Mouse (Mus musculus): Measurements from ENCODE around the gene Bad. TPM values are rescaled to one million over a fixed set of nuclear protein-coding genes. Genes with fewer than 3 reads are reported as not detected.

Gene Bad
- total and polyA plus RNA-seq, 2 experiments from 2014 or later: 56.5 to 95.3 TPM

- peaks cover 28% of the 10 kb centered on the region for H3K27me3 ChIP-seq (ENCODE audit: insufficient read depth, low read length)
- ATAC-seq (peak; percentile 4), DNase-seq (peak; percentile 38)
- H3K36me3 ChIP-seq (ENCODE audit: insufficient read depth): peaks cover 4% of the 10 kb centered on the region; the same call in 1 of the 2 replicates
- peak overlapping the region; percentile 85 for H3K27ac ChIP-seq (ENCODE audit: low read depth, low read length)
- peak; percentile 42 for TF ChIP-seq CTCF (IDR thresholded peaks at IDR 0.05; ENCODE audit: low read depth)
- H3K4me1 ChIP-seq (ENCODE audit: insufficient read depth): peaks cover 10% of the 10 kb centered on the region
- H3K9me3 ChIP-seq (ENCODE audit: low read length): no peaks in the 10 kb centered on the region
- H3K4me2 ChIP-seq (ENCODE audit: low read depth): peak overlapping the region; percentile 88
- H3K9ac ChIP-seq: peak overlapping the region; percentile 84
- WGBS: 1% methylated on average over 35 of the region's 48 CpGs
- H3K4me3 ChIP-seq (ENCODE audit: low read depth, low read length): peak overlapping the region; percentile 98
Measured at GRCm38 (mm10) chr19:6920741-6921636, 20.7 kb upstream of the Bad start.

GRCm38 (mm10) chr19:6921647-6922567 is 19.8 kb upstream of the Bad start, which contains the start of gene Esrra:
Esrra (minus strand) TSS chr19:6921813.
- under 1% methylated on average over 66 of the region's 66 CpGs for WGBS
- Histone ChIP-seq H3K4me2 (ENCODE audit: low read depth) (peak within 1 kb of the TSS; percentile 88), H3K4me3 (ENCODE audit: low read depth, low read length) (peak within 1 kb of the TSS; percentile 98), H3K9ac (peak within 1 kb of the TSS; percentile 84), H3K36me3 (ENCODE audit: insufficient read depth) (peaks cover 4% of the 10 kb centered on the region; the same call in 1 of the 2 replicates), H3K27ac (ENCODE audit: low read depth, low read length) (peak within 1 kb of the TSS; percentile 85), H3K9me3 (ENCODE audit: low read length) (no peaks in the 10 kb centered on the region), H3K27me3 (ENCODE audit: insufficient read depth, low read length) (peaks cover 37% of the 10 kb centered on the region), H3K4me1 (ENCODE audit: insufficient read depth) (peaks cover 10% of the 10 kb centered on the region)
- DNase-seq (peak; percentile 99), ATAC-seq (peak; percentile 97)
- no peak; the same call in 1 of the 2 replicates for TF ChIP-seq CTCF (IDR thresholded peaks at IDR 0.05; ENCODE audit: low read depth)

DNA sequence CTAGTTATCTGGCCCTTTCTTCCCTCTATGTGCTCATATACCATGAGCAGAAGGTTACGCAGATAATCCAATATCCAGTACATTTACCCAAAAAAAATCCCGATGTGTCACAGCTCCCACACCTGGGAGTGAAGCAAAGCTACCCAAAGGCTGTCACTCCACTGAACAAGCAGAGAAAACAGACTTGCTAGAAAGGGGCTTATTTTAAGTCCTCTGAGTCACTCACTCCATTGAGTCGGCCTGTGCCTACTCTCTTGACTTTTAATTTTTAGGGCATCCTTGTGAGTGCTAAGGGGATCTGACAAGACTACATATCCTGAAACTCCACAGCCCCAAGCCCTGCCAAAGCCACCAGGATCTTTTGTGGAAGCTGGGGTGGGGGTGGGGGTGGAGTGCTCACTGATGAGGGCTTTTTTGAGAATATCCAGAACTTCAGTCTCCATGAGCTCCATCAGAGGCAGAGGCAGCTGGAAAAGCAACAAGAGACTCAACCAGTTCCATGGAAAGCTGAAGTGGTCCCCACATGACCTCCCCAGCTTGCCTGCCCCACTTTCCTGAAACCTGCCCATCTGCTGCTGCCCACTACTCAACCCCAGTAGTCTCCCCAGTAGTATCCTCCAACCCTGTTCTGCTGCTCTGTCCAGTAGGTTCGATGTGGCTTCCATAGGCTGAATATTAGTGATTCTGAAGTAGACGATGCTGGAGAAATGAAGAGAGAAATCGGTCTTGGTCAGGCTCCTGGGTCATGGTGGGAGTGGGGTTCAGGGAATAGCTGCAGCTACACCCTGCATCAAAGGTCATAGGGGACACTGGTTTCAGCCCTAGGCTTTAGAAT is 18.5 kb upstream of the Bad start:
- no peak for TF ChIP-seq CTCF (IDR thresholded peaks at IDR 0.05; ENCODE audit: low read depth)
- Histone ChIP-seq H3K4me1 (ENCODE audit: insufficient read depth) (peaks cover 10% of the 10 kb centered on the region), H3K4me2 (ENCODE audit: low read depth) (no peak overlapping the region), H3K9me3 (ENCODE audit: low read length) (no peaks in the 10 kb centered on the region), H3K36me3 (ENCODE audit: insufficient read depth) (peaks cover 4% of the 10 kb centered on the region; the same call in 1 of the 2 replicates), H3K27me3 (ENCODE audit: insufficient read depth, low read length) (peaks cover 49% of the 10 kb centered on the region), H3K27ac (ENCODE audit: low read depth, low read length) (no peak overlapping the region), H3K4me3 (ENCODE audit: low read depth, low read length) (no peak overlapping the region), H3K9ac (no peak overlapping the region)
- 64% methylated on average over 6 of the region's 6 CpGs for WGBS
- DNase-seq (no peak), ATAC-seq (no peak)

- no peak overlapping the region for H3K9ac ChIP-seq
- no peak overlapping the region for H3K27ac ChIP-seq (ENCODE audit: low read depth, low read length)
- H3K36me3 ChIP-seq (ENCODE audit: insufficient read depth): no peaks in the 10 kb centered on the region
- H3K4me2 ChIP-seq (ENCODE audit: low read depth): no peak overlapping the region
- no peaks in the 10 kb centered on the region for H3K9me3 ChIP-seq (ENCODE audit: low read length)
- peak; percentile 81 for DNase-seq
- peaks cover 10% of the 10 kb centered on the region for H3K4me1 ChIP-seq (ENCODE audit: insufficient read depth)
- ATAC-seq: no peak
- H3K4me3 ChIP-seq (ENCODE audit: low read depth, low read length): 0 out of 2 replicates have a peak overlapping the region, but pooled peaks have one; percentile 0
- WGBS: 4% methylated on average over 39 of the region's 39 CpGs
- H3K27me3 ChIP-seq (ENCODE audit: insufficient read depth, low read length): peaks cover 51% of the 10 kb centered on the region
- TF ChIP-seq CTCF (IDR thresholded peaks at IDR 0.05; ENCODE audit: low read depth): peak; percentile 72
Measured at GRCm38 (mm10) chr19:6924461-6925306, 17.0 kb upstream of the Bad start.

DNA sequence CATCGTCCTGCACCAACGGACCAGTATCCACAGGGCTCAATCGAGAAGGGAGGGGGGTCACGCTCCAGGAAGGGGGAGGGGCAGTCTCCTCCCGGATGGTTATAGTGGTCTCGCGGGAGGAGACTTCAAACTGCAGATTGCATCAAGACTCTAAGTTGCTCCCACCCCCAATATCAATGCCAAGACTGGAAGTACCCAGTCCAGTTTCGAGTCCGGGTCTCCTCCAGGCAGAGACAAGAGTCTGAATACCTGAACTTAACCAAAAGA is 16.4 kb upstream of the Bad start, which contains the start of gene Catsperz:
TSS of gene Catsperz (minus strand) at position 74 of the 267 bp plus-strand sequence.
- 0 out of 2 replicates have a peak within 1 kb of the TSS, but pooled peaks have one; percentile 0 for H3K4me3 ChIP-seq (ENCODE audit: low read depth, low read length)
- DNase-seq: no peak
- H3K27ac ChIP-seq (ENCODE audit: low read depth, low read length): no peak within 1 kb of the TSS
- H3K4me1 ChIP-seq (ENCODE audit: insufficient read depth): peaks cover 8% of the 10 kb centered on the region
- H3K27me3 ChIP-seq (ENCODE audit: insufficient read depth, low read length): peaks cover 51% of the 10 kb centered on the region
- WGBS: 5% methylated on average over 9 of the region's 9 CpGs
- no peak for TF ChIP-seq CTCF (IDR thresholded peaks at IDR 0.05; ENCODE audit: low read depth)
- no peak for ATAC-seq
- H3K4me2 ChIP-seq (ENCODE audit: low read depth): no peak within 1 kb of the TSS
- H3K9me3 ChIP-seq (ENCODE audit: low read length): no peaks in the 10 kb centered on the region
- H3K9ac ChIP-seq: no peak within 1 kb of the TSS
- H3K36me3 ChIP-seq (ENCODE audit: insufficient read depth): no peaks in the 10 kb centered on the region

All from forebrain, postnatal 0 days (tissue).